Mouse (Mus musculus): ENCODE data around the gene Gm17490. TPM values are rescaled to one million over a fixed set of nuclear protein-coding genes. Genes with fewer than 3 reads are reported as not detected.

Gm17490 gene
- total RNA-seq, 1 experiment: not detected

DNA sequence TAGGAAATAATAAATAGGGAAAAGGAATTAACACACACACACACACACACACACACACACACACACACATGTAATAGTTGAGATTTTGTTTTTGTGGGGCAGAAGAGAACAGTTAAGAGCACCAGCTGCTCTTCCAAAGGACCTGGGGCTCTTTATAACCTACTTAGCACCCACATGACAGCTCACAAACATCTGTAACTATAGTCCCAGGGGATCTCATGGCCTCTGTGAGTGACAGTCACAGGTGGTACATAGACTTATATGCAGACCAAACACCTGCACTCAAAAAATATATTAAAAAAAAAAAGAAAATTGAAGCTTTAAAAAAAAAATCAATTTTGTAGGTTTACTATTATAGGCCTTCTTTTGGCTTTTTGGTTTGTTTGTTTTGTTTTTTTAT is 21.2 kb downstream of the Gm17490 start:
- no peak overlapping the region for H3K4me3 ChIP-seq (ENCODE audit: insufficient read depth in 1 of 2, low read depth in 1 of 2, low read length in 2 of 2, poor library complexity in 1 of 2, severe bottlenecking in 1 of 2)
- no peak overlapping the region for H3K27ac ChIP-seq (ENCODE audit: insufficient read depth, low read depth, low read length, poor library complexity, severe bottlenecking)
- no peak for DNase-seq (ENCODE audit: low read depth, low spot score)
- TF ChIP-seq CHD2 (IDR thresholded peaks at IDR 0.05; ENCODE audit: low read depth, low read length): no peak
- TF ChIP-seq ZNF384 (IDR thresholded peaks at IDR 0.05; ENCODE audit: low read depth, low read length): no peak
- no peak for TF ChIP-seq HCFC1 (IDR thresholded peaks at IDR 0.05; ENCODE audit: borderline replicate concordance, insufficient read depth, low read length)
- no peak for TF ChIP-seq MAFK (IDR thresholded peaks at IDR 0.05; ENCODE audit: insufficient read depth, low read depth, low read length)
- no peak for TF ChIP-seq ZC3H11A (IDR thresholded peaks at IDR 0.05; ENCODE audit: borderline replicate concordance, low read depth, low read length)
- H3K4me1 ChIP-seq (ENCODE audit: control insufficient read depth in 2 of 2, insufficient read depth in 2 of 2, low read length in 2 of 2, poor library complexity in 1 of 2): peaks cover 0 to 9% of the 10 kb centered on the region in 2 experiments; a peak in 3 of 4 replicates
- in situ Hi-C loops (cut with MboI; ENCODE audit: low sequenced_read_pairs in 2 of 2, unreplicated experiment in 2 of 2): no loop called here
- no peak overlapping the region for H3K9ac ChIP-seq (ENCODE audit: insufficient read depth, low read depth, low read length, poor library complexity, severe bottlenecking)
- peaks cover 4% of the 10 kb centered on the region for H3K36me3 ChIP-seq (ENCODE audit: control insufficient read depth, insufficient read depth, low read length, poor library complexity, severe bottlenecking)
- no peaks in the 10 kb centered on the region for H3K9me3 ChIP-seq (ENCODE audit: control insufficient read depth, insufficient read depth, low read depth, low read length)

DNA sequence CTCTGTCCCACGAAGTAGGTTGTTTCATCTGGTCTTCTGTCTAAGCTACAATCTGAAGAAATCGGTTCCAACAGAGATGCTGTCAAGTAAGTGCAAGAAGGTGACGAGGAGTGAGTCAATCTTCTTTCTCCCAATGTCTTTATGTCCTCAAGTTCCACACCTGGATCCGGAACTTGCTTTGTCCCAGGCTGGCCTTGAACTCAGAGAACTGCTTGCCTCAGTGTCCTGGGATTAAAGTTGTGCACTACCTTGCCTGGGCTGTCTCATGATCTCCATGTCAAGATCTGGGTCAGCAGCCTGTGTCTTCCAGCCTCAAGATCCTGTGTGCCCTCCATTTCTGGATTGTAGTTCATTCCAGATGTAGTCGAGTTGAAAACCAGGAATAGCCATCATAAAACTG is 22.0 kb downstream of the Gm17490 start, which contains the start of gene Rbm17:
Gene Rbm17 (minus strand): TSS at position 101 of the 400 bp plus-strand sequence.
- Histone ChIP-seq H3K27ac (ENCODE audit: insufficient read depth, low read depth, low read length, poor library complexity, severe bottlenecking) (peak within 1 kb of the TSS; percentile 71), H3K4me3 (ENCODE audit: insufficient read depth in 1 of 2, low read depth in 1 of 2, low read length in 2 of 2, poor library complexity in 1 of 2, severe bottlenecking in 1 of 2) (peak within 1 kb of the TSS; percentile 97 to 98; a peak in 3 of 4 replicates), H3K9ac (ENCODE audit: insufficient read depth, low read depth, low read length, poor library complexity, severe bottlenecking) (peak within 1 kb of the TSS; percentile 99), H3K9me3 (ENCODE audit: control insufficient read depth, insufficient read depth, low read depth, low read length) (no peaks in the 10 kb centered on the region), H3K4me1 (ENCODE audit: control insufficient read depth in 2 of 2, insufficient read depth in 2 of 2, low read length in 2 of 2, poor library complexity in 1 of 2) (peaks cover 0 to 9% of the 10 kb centered on the region in 2 experiments; a peak in 3 of 4 replicates), H3K36me3 (ENCODE audit: control insufficient read depth, insufficient read depth, low read length, poor library complexity, severe bottlenecking) (peaks cover 10% of the 10 kb centered on the region)
- in situ Hi-C loops (cut with MboI; ENCODE audit: low sequenced_read_pairs in 2 of 2, unreplicated experiment in 2 of 2): no loop called here
- no peak for DNase-seq (ENCODE audit: low read depth, low spot score)
- TF ChIP-seq MAFK (IDR thresholded peaks at IDR 0.05; ENCODE audit: insufficient read depth, low read depth, low read length): no peak
- no peak for TF ChIP-seq ZC3H11A (IDR thresholded peaks at IDR 0.05; ENCODE audit: borderline replicate concordance, low read depth, low read length)
- TF ChIP-seq ZNF384 (IDR thresholded peaks at IDR 0.05; ENCODE audit: low read depth, low read length): no peak
- TF ChIP-seq CHD2 (IDR thresholded peaks at IDR 0.05; ENCODE audit: low read depth, low read length): no peak
- TF ChIP-seq HCFC1 (IDR thresholded peaks at IDR 0.05; ENCODE audit: borderline replicate concordance, insufficient read depth, low read length): no peak

DNA sequence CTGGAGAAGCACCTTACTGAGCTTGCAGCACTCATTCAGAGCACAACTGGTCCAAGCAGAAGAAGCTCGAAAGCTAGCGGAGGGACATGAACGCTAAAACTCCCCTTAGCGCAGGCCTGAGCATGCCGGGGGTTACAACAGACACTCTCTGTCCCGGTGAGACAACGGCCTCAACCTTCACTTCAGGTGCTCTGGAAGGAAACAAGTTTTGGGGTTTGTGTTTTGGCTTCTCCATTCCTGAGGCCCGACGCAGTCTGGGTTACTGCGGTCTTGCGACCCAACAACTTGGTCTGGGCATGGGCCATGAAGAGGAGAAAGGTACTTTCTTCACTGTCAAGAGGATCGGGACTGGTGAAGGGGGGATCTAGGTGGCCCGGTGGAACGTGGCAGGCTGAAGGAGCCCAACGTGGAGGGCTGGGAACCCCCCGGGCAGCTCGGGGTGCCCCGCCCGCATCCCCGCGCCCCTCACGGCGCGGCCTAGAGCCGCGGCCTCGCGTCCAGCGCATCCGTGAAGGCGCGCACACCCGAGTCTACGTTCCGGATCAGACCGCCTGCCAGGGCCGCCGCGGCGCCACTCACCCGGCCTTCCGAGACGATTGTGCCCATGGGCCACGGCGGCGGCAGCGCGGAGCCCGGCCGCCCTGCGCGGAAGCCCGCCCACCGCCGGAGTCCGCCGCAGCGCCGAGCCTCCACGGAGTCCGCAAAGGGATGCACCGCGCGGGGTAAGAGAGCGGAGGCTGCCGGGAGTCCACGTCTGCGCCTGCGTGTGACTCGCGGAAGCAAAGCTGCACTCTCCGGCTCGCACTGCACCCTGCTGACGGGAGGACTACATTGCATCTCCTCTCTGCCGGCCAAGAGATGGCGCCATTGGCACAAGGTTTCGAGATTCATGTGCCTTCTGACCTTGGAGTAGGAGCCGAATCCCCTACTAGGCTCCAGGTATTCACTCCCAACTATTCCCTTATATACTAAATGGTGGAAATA is 23.3 kb downstream of the Gm17490 start:
- in situ Hi-C loops (cut with MboI; ENCODE audit: low sequenced_read_pairs in 2 of 2, unreplicated experiment in 2 of 2): no loop called here
- Histone ChIP-seq H3K4me1 (ENCODE audit: control insufficient read depth in 2 of 2, insufficient read depth in 2 of 2, low read length in 2 of 2, poor library complexity in 1 of 2) (peaks cover 0 to 9% of the 10 kb centered on the region in 2 experiments; a peak in 3 of 4 replicates), H3K4me3 (ENCODE audit: insufficient read depth in 1 of 2, low read depth in 1 of 2, low read length in 2 of 2, poor library complexity in 1 of 2, severe bottlenecking in 1 of 2) (peak overlapping the region; percentile 97 to 98), H3K9ac (ENCODE audit: insufficient read depth, low read depth, low read length, poor library complexity, severe bottlenecking) (peak overlapping the region; percentile 99), H3K9me3 (ENCODE audit: control insufficient read depth, insufficient read depth, low read depth, low read length) (no peaks in the 10 kb centered on the region), H3K27ac (ENCODE audit: insufficient read depth, low read depth, low read length, poor library complexity, severe bottlenecking) (peak overlapping the region; percentile 71), H3K36me3 (ENCODE audit: control insufficient read depth, insufficient read depth, low read length, poor library complexity, severe bottlenecking) (peaks cover 15% of the 10 kb centered on the region)
- peak; percentile 65; the same call in 1 of the 2 replicates for TF ChIP-seq HCFC1 (IDR thresholded peaks at IDR 0.05; ENCODE audit: borderline replicate concordance, insufficient read depth, low read length)
- TF ChIP-seq ZC3H11A (IDR thresholded peaks at IDR 0.05; ENCODE audit: borderline replicate concordance, low read depth, low read length): peak; percentile 76
- no peak for TF ChIP-seq ZNF384 (IDR thresholded peaks at IDR 0.05; ENCODE audit: low read depth, low read length)
- peak; percentile 94 for DNase-seq (ENCODE audit: low read depth, low spot score)

DNA sequence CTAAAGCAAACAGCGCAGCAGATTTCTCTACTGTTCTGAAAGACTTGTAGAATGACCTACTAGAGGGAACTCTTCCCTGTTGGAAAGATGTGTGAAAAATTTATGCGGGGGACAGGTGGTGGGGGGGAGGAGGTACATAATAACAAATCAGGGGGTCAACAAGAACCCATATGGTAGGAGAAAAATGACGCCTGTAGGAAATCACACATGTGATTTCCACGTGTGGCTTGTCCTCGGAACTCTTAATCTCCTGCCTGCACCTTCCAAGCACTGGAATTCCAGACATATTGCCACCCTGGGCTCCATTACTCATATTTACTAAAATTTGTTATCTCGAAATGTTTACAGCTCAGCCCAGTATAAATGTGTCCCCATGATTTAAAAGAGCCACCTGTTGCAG is 24.3 kb downstream of the Gm17490 start:
- in situ Hi-C loops (cut with MboI; ENCODE audit: low sequenced_read_pairs in 2 of 2, unreplicated experiment in 2 of 2): no loop called here

More for the DNA sequence above, 24.3 kb downstream of the Gm17490 start:
- no peak for TF ChIP-seq ZNF384 (IDR thresholded peaks at IDR 0.05; ENCODE audit: low read depth, low read length)
- TF ChIP-seq CHD2 (IDR thresholded peaks at IDR 0.05; ENCODE audit: low read depth, low read length): no peak
- TF ChIP-seq MAFK (IDR thresholded peaks at IDR 0.05; ENCODE audit: insufficient read depth, low read depth, low read length): no peak
- no peak for TF ChIP-seq HCFC1 (IDR thresholded peaks at IDR 0.05; ENCODE audit: borderline replicate concordance, insufficient read depth, low read length)
- no peak for TF ChIP-seq ZC3H11A (IDR thresholded peaks at IDR 0.05; ENCODE audit: borderline replicate concordance, low read depth, low read length)
- peak overlapping the region; percentile 99; the same call in 1 of the 2 replicates for H3K9ac ChIP-seq (ENCODE audit: insufficient read depth, low read depth, low read length, poor library complexity, severe bottlenecking)
- no peaks in the 10 kb centered on the region for H3K9me3 ChIP-seq (ENCODE audit: control insufficient read depth, insufficient read depth, low read depth, low read length)
- no peak for DNase-seq (ENCODE audit: low read depth, low spot score)
- peaks cover 0 to 9% of the 10 kb centered on the region in 2 experiments; a peak in 3 of 4 replicates for H3K4me1 ChIP-seq (ENCODE audit: control insufficient read depth in 2 of 2, insufficient read depth in 2 of 2, low read length in 2 of 2, poor library complexity in 1 of 2)
- H3K4me3 ChIP-seq (ENCODE audit: insufficient read depth in 1 of 2, low read depth in 1 of 2, low read length in 2 of 2, poor library complexity in 1 of 2, severe bottlenecking in 1 of 2): peak overlapping the region; percentile 97 to 98
- no peak overlapping the region for H3K27ac ChIP-seq (ENCODE audit: insufficient read depth, low read depth, low read length, poor library complexity, severe bottlenecking)
- H3K36me3 ChIP-seq (ENCODE audit: control insufficient read depth, insufficient read depth, low read length, poor library complexity, severe bottlenecking): peaks cover 23% of the 10 kb centered on the region
